Mouse (Mus musculus) forebrain, embryonic 11.5 days (tissue): ENCODE measurements at regions not wholly inside any gene's neighbourhood (a gene's known extent, or its start where the extent isn't known, plus 50 kb on each side); places are given as distances from the start of the nearest gene placed in this dataset.

ENCODE experiments used
- ATAC-seq: fragments of 200-750 bp; cut with Nextera tagmentation; replicated peaks from 2 replicates; pipeline ENCODE4 v1.8.0; 2017; ENCODE audit warnings: moderate TSS enrichment; ENCODE audit not compliant: low FRiP score
- DNase-seq: peaks from one replicate; pipeline ENCODE4 v3.0.0-alpha.2; 2017; ENCODE audit warnings: low spot score
- H3K27ac ChIP-seq: fragments of 300-500 bp; sonication (generic); 2 replicates; pipeline ENCODE4 v1.5.1; 2014; ENCODE audit warnings: low read depth, low read length
- H3K27me3 ChIP-seq: fragments of 300-500 bp; sonication (generic); 2 replicates; pipeline ENCODE4 v1.6.1; 2014; ENCODE audit warnings: mild to moderate bottlenecking, low read length, mixed read lengths; ENCODE audit not compliant: control insufficient read depth, insufficient read depth
- H3K36me3 ChIP-seq: fragments of 300-500 bp; sonication (generic); 2 replicates; pipeline ENCODE4 v1.6.1; 2014; ENCODE audit warnings: mild to moderate bottlenecking, low read length, moderate library complexity, mixed read lengths; ENCODE audit not compliant: control insufficient read depth, insufficient read depth
- H3K4me1 ChIP-seq: fragments of 300-500 bp; sonication (generic); replicated peaks from 2 replicates; pipeline ENCODE4 v1.6.1; 2014; ENCODE audit warnings: low read length, mixed read lengths; ENCODE audit not compliant: control insufficient read depth, insufficient read depth
- H3K4me2 ChIP-seq: fragments of 300-500 bp; sonication (generic); 2 replicates; pipeline ENCODE4 v1.6.1; 2014; ENCODE audit warnings: low read depth, mild to moderate bottlenecking, low read length, moderate library complexity, mixed read lengths; ENCODE audit not compliant: severe bottlenecking
- H3K4me3 ChIP-seq: fragments of 300-500 bp; sonication (generic); 2 replicates; pipeline ENCODE4 v1.5.1; 2014; ENCODE audit warnings: low read depth, low read length
- H3K9ac ChIP-seq: fragments of 300-500 bp; sonication (generic); 2 replicates; pipeline ENCODE4 v1.6.1; 2014; ENCODE audit warnings: low read length
- H3K9me3 ChIP-seq: fragments of 300-500 bp; sonication (generic); 2 replicates; pipeline ENCODE4 v1.6.1; 2016; ENCODE audit warnings: low read length, mixed read lengths; ENCODE audit not compliant: control insufficient read depth
- WGBS: fragments of 180-500 bp; shearing (Covaris S2); extraction: QIAGEN DNeasy Blood & Tissue Kit; methylation state at CpG from one replicate; pipeline ENCODE4 v1.1.7; 2014; 5-methylcytosine and 5-hydroxymethylcytosine counted together

- ATAC-seq (no peak), DNase-seq (no peak)
- no peaks in the 10 kb centered on the region for H3K27me3 ChIP-seq
- no peaks in the 10 kb centered on the region for H3K36me3 ChIP-seq
- no peak overlapping the region for H3K4me2 ChIP-seq
- no peaks in the 10 kb centered on the region for H3K9me3 ChIP-seq
- no peak overlapping the region for H3K27ac ChIP-seq
- no peak overlapping the region for H3K9ac ChIP-seq
- 93% methylated on average over 6 of the region's 6 CpGs for WGBS
- H3K4me1 ChIP-seq, result no peaks in the 10 kb centered on the region
- no peak overlapping the region for H3K4me3 ChIP-seq
Measured at GRCm38 (mm10) chr9:30766701-30767100, 155.6 kb downstream of the Adamts15 start.

GRCm38 (mm10) chr9:30766171-30766570, 156.1 kb downstream of the Adamts15 start:
- Histone ChIP-seq H3K4me2 (no peak overlapping the region), H3K4me1 (no peaks in the 10 kb centered on the region), H3K27me3 (no peaks in the 10 kb centered on the region), H3K4me3 (no peak overlapping the region), H3K36me3 (no peaks in the 10 kb centered on the region), H3K9ac (no peak overlapping the region), H3K27ac (no peak overlapping the region), H3K9me3 (no peaks in the 10 kb centered on the region)
- no peak for ATAC-seq
- WGBS, result 77% methylated on average over 3 of the region's 3 CpGs
- DNase-seq, result no peak

- Histone ChIP-seq H3K27ac (no peak overlapping the region), H3K4me2 (no peak overlapping the region), H3K36me3 (no peaks in the 10 kb centered on the region), H3K4me1 (no peaks in the 10 kb centered on the region), H3K9me3 (no peaks in the 10 kb centered on the region), H3K9ac (no peak overlapping the region), H3K4me3 (no peak overlapping the region), H3K27me3 (no peaks in the 10 kb centered on the region)
- WGBS, result 72% methylated on average over 7 of the region's 7 CpGs
- DNase-seq, result no peak
- no peak for ATAC-seq
Measured at GRCm38 (mm10) chr9:30765017-30765569, 157.2 kb downstream of the Adamts15 start.

GRCm38 (mm10) chr9:30762913-30763312, 159.3 kb downstream of the Adamts15 start:
- DNase-seq (no peak), ATAC-seq (no peak)
- Histone ChIP-seq H3K9me3 (no peaks in the 10 kb centered on the region), H3K4me2 (no peak overlapping the region), H3K27me3 (no peaks in the 10 kb centered on the region), H3K4me1 (no peaks in the 10 kb centered on the region), H3K27ac (no peak overlapping the region), H3K4me3 (no peak overlapping the region), H3K9ac (no peak overlapping the region), H3K36me3 (no peaks in the 10 kb centered on the region)
- WGBS, result 95% methylated on average over 1 of the region's 1 CpGs

GRCm38 (mm10) chr9:30758121-30758520, 164.1 kb downstream of the Adamts15 start:
- 100% methylated on average over 3 of the region's 3 CpGs for WGBS
- no peak for ATAC-seq
- H3K4me1 ChIP-seq, result no peaks in the 10 kb centered on the region
- no peak overlapping the region for H3K27ac ChIP-seq
- H3K36me3 ChIP-seq, result no peaks in the 10 kb centered on the region
- no peak overlapping the region for H3K4me3 ChIP-seq
- no peak overlapping the region for H3K4me2 ChIP-seq
- no peak for DNase-seq
- H3K9ac ChIP-seq, result no peak overlapping the region
- no peaks in the 10 kb centered on the region for H3K9me3 ChIP-seq
- no peaks in the 10 kb centered on the region for H3K27me3 ChIP-seq

- Histone ChIP-seq H3K4me3 (no peak overlapping the region), H3K4me2 (no peak overlapping the region), H3K9ac (no peak overlapping the region), H3K9me3 (no peaks in the 10 kb centered on the region), H3K36me3 (no peaks in the 10 kb centered on the region), H3K27me3 (no peaks in the 10 kb centered on the region), H3K27ac (no peak overlapping the region), H3K4me1 (no peaks in the 10 kb centered on the region)
- ATAC-seq (no peak), DNase-seq (no peak)
- WGBS, result 92% methylated on average over 8 of the region's 8 CpGs
Measured at GRCm38 (mm10) chr9:30757406-30757805, 164.8 kb downstream of the Adamts15 start.

GRCm38 (mm10) chr9:30756796-30757195, 165.5 kb downstream of the Adamts15 start:
- no peak for ATAC-seq
- Histone ChIP-seq H3K9me3 (no peaks in the 10 kb centered on the region), H3K4me1 (no peaks in the 10 kb centered on the region), H3K27ac (no peak overlapping the region), H3K27me3 (no peaks in the 10 kb centered on the region), H3K4me3 (no peak overlapping the region), H3K4me2 (no peak overlapping the region), H3K9ac (no peak overlapping the region), H3K36me3 (no peaks in the 10 kb centered on the region)
- DNase-seq, result no peak
- 92% methylated on average over 4 of the region's 4 CpGs for WGBS

GRCm38 (mm10) chr9:30755586-30755985, 166.7 kb downstream of the Adamts15 start:
- Histone ChIP-seq H3K27me3 (no peaks in the 10 kb centered on the region), H3K4me1 (no peaks in the 10 kb centered on the region), H3K4me2 (no peak overlapping the region), H3K9ac (no peak overlapping the region), H3K4me3 (no peak overlapping the region), H3K9me3 (no peaks in the 10 kb centered on the region), H3K27ac (no peak overlapping the region), H3K36me3 (no peaks in the 10 kb centered on the region)
- ATAC-seq (no peak), DNase-seq (no peak)
- 87% methylated on average over 1 of the region's 1 CpGs for WGBS

GRCm38 (mm10) chr9:30754826-30755225, 167.4 kb downstream of the Adamts15 start:
- DNase-seq (no peak), ATAC-seq (no peak)
- Histone ChIP-seq H3K27me3 (no peaks in the 10 kb centered on the region), H3K4me3 (no peak overlapping the region), H3K9ac (no peak overlapping the region), H3K4me1 (no peaks in the 10 kb centered on the region), H3K36me3 (no peaks in the 10 kb centered on the region), H3K4me2 (no peak overlapping the region), H3K27ac (no peak overlapping the region), H3K9me3 (no peaks in the 10 kb centered on the region)
- WGBS, result 90% methylated on average over 5 of the region's 5 CpGs
